In the genomic region with DNA sequence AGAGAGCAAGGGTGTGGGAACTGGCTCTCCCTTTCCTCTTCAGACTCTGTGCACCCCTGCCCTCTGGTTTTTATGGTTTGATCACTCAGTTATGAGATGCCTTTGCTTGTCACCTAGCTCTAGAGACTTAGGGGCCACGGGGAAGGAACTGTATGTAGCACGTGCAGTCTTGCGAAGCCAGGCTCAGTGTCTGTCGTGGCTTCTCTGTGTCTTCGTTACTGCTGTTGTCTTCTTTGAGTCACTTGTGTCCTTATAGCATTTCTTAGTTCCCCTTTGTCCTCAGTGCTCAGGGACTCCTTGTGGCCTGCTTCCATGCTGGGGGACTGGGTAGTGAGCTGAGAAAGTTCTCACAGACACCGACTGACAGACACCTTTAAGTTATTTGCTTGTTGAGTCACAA, we compare ENCODE assay signal across 17 mouse cellular contexts.
DNase-seq lines count a peak whose midpoint lies in the region; ATAC-seq and TF ChIP-seq lines count a peak whose summit lies in the region.
"Had no signal": no experiment of that assay in that cellular context is flagged by ENCODE, and none has a peak within 500 bp of the region (broad histone marks: within the 10 kb centered on the region; RNA-seq: fewer than 3 reads in every experiment).

No protein-coding gene starts in this region.

- H3K9me3 ChIP-seq in hindbrain, embryonic 10.5 days, result no peaks in the 10 kb centered on the region
- H3K9me3 ChIP-seq in hindbrain, embryonic 14.5 days (ENCODE audit: control insufficient read depth, low read length), result no peaks in the 10 kb centered on the region
- no peaks in the 10 kb centered on the region for H3K9me3 ChIP-seq in CH12.LX (replicated peaks; ENCODE audit: low read length)
- no peaks in the 10 kb centered on the region for H3K9me3 ChIP-seq in intestine, embryonic 15.5 days
- H3K9me3 ChIP-seq: midbrain, embryonic 12.5 days had no signal

- TF ChIP-seq RAD21 in CH12.LX (IDR thresholded peaks at IDR 0.05; ENCODE audit: low read depth, low read length), result no peak

- H3K79me2 ChIP-seq in CH12.LX (replicated peaks; ENCODE audit: control insufficient read depth, extremely low read depth, insufficient read depth, poor library complexity, severe bottlenecking), result no peaks in the 10 kb centered on the region; the same call in 1 of the 2 replicates

- TF ChIP-seq CTCF in CH12.LX (conservative IDR thresholded peaks at IDR 0.05 in 1 of 2, IDR thresholded peaks at IDR 0.05 in 1 of 2; ENCODE audit: low read depth in 2 of 2, low read length in 2 of 2), result no peak

- no peak overlapping the region for H3K9ac ChIP-seq in hindbrain, embryonic 14.5 days
- H3K9ac ChIP-seq in CH12.LX (ENCODE audit: insufficient read depth, low read depth), result no peak overlapping the region
- no peak overlapping the region for H3K9ac ChIP-seq in intestine, embryonic 15.5 days
- H3K9ac ChIP-seq: liver, embryonic 14.5 days; midbrain, embryonic 12.5 days had no signal

- 0 out of 2 replicates have a peak, but pooled peaks have one; percentile 27 for TF ChIP-seq EP300 in CH12.LX (IDR thresholded peaks at IDR 0.05; ENCODE audit: low read length)

- no peak overlapping the region for H3K4me2 ChIP-seq in hindbrain, embryonic 14.5 days (replicated peaks)
- no peak overlapping the region; the same call in 1 of the 2 replicates for H3K4me2 ChIP-seq in CH12.LX (ENCODE audit: insufficient read depth, low read depth, poor library complexity, severe bottlenecking)
- no peak overlapping the region for H3K4me2 ChIP-seq in intestine, embryonic 15.5 days (replicated peaks)
- H3K4me2 ChIP-seq: heart, embryonic 11.5 days; midbrain, embryonic 12.5 days had no signal

- H3K27ac ChIP-seq in hindbrain, embryonic 10.5 days, result 0 out of 2 replicates have a peak overlapping the region, but pooled peaks have one; percentile 16
- no peak overlapping the region for H3K27ac ChIP-seq in hindbrain, embryonic 14.5 days
- H3K27ac ChIP-seq in CH12.LX (ENCODE audit: insufficient read depth, low read depth), result no peak overlapping the region
- H3K27ac ChIP-seq in intestine, embryonic 15.5 days, result peak overlapping the region; percentile 57; the same call in 1 of the 2 replicates
- H3K27ac ChIP-seq: liver, embryonic 14.5 days; midbrain, embryonic 12.5 days had no signal

- TF ChIP-seq POLR2A in CH12.LX (IDR thresholded peaks at IDR 0.05; ENCODE audit: low read depth, low read length), result no peak

- H3K4me3 ChIP-seq in hindbrain, embryonic 10.5 days, result no peak overlapping the region
- no peak overlapping the region for H3K4me3 ChIP-seq in hindbrain, embryonic 14.5 days (replicated peaks; ENCODE audit: low read length)
- H3K4me3 ChIP-seq in CH12.LX (replicated peaks in 1 of 3; ENCODE audit: low read depth in 2 of 3, low read length in 2 of 3, poor library complexity in 1 of 3), result no peak overlapping the region
- no peak overlapping the region for H3K4me3 ChIP-seq in intestine, embryonic 15.5 days (replicated peaks)
- H3K4me3 ChIP-seq: midbrain, embryonic 12.5 days had no signal

- peaks cover 46% of the 10 kb centered on the region for H3K4me1 ChIP-seq in hindbrain, embryonic 10.5 days (replicated peaks)
- peaks cover 15% of the 10 kb centered on the region; the same call in 1 of the 2 replicates for H3K4me1 ChIP-seq in hindbrain, embryonic 14.5 days (replicated peaks; ENCODE audit: control insufficient read depth, insufficient read depth, low read length)
- peaks cover 12 to 44% of the 10 kb centered on the region in 2 experiments for H3K4me1 ChIP-seq in CH12.LX (ENCODE audit: control insufficient read depth in 1 of 2, insufficient read depth in 2 of 2)
- H3K4me1 ChIP-seq in intestine, embryonic 15.5 days (replicated peaks), result peaks cover 44% of the 10 kb centered on the region

- no peaks in the 10 kb centered on the region for H3K36me3 ChIP-seq in hindbrain, embryonic 10.5 days
- no peaks in the 10 kb centered on the region for H3K36me3 ChIP-seq in hindbrain, embryonic 14.5 days (replicated peaks; ENCODE audit: control insufficient read depth, insufficient read depth)
- peaks cover 3 to 19% of the 10 kb centered on the region in 2 experiments for H3K36me3 ChIP-seq in CH12.LX (replicated peaks in 1 of 2; ENCODE audit: control insufficient read depth in 1 of 2, insufficient read depth in 1 of 2, low read length in 1 of 2)
- H3K36me3 ChIP-seq in intestine, embryonic 15.5 days, result no peaks in the 10 kb centered on the region
- H3K36me3 ChIP-seq: midbrain, embryonic 12.5 days had no signal

- in situ Hi-C loops in CH12.LX (cut with MboI; ENCODE audit: low pct_ligation_motif_present, low pct_unique_long_range_greater_than_20kb, low sequenced_read_pairs), result no loop called here

- no peaks in the 10 kb centered on the region for H3K27me3 ChIP-seq in hindbrain, embryonic 10.5 days (ENCODE audit: insufficient read depth, poor library complexity, severe bottlenecking)
- no peaks in the 10 kb centered on the region for H3K27me3 ChIP-seq in hindbrain, embryonic 14.5 days (ENCODE audit: control insufficient read depth, insufficient read depth, low read length)
- no peaks in the 10 kb centered on the region for H3K27me3 ChIP-seq in CH12.LX (replicated peaks)
- H3K27me3 ChIP-seq in intestine, embryonic 15.5 days (replicated peaks), result no peaks in the 10 kb centered on the region
- H3K27me3 ChIP-seq: midbrain, embryonic 12.5 days had no signal

- no peak for DNase-seq in hindbrain, embryonic 10.5 days (ENCODE audit: low spot score)
- DNase-seq in hindbrain, embryonic 14.5 days (ENCODE audit: low spot score), result no peak
- peak; percentile 82 for DNase-seq in CH12.LX (ENCODE audit: extremely low read depth)
- DNase-seq in c-Kit-positive CD71-positive TER-119-positive erythroid progenitor cells, embryonic 14.5 days (ENCODE audit: low spot score), result no peak
- DNase-seq in cerebellum, postnatal 25 days, result no peak
- DNase-seq in cerebellum, postnatal 4 days (ENCODE audit: low spot score in 2 of 2), result no peak
- DNase-seq: adrenal gland, postnatal 14 days; gastrocnemius, postnatal 25 days; heart, postnatal 36 days; kidney, postnatal 14 days; lung, postnatal 10 days; thymus, postnatal 4 days had no signal

- dilution Hi-C loops in CH12.LX (cut with MboI; ENCODE audit: extremely low pct_ligation_motif_present, extremely low pct_unique_long_range_greater_than_20kb, low sequenced_read_pairs), result no loop called here

- 61% methylated on average over 6 of the region's 6 CpGs for WGBS in hindbrain, embryonic 10.5 days
- WGBS in hindbrain, embryonic 14.5 days, result 52% methylated on average over 6 of the region's 6 CpGs
- WGBS in intestine, embryonic 15.5 days, result 56% methylated on average over 6 of the region's 6 CpGs

- no peak for ATAC-seq in hindbrain, embryonic 14.5 days (ENCODE audit: low FRiP score)
- peak; percentile 78 for ATAC-seq in intestine, embryonic 15.5 days
- peak; percentile 71 for ATAC-seq in neutrophil, adult 5-6 weeks (ENCODE audit: extremely low read depth, insufficient number of reproducible peaks, low FRiP score, poor library complexity, severe bottlenecking)

TF ChIP-seq in CH12.LX, 34 proteins besides CTCF, POLR2A, EP300 and RAD21:
- TF ChIP-seq TBP (conservative IDR thresholded peaks at IDR 0.05; ENCODE audit: low read depth, low read length), result 0 out of 2 replicates have a peak, but pooled peaks have one; percentile 39
- TF ChIP-seq IRF4 (IDR thresholded peaks at IDR 0.05; ENCODE audit: low read depth, low read length), result peak; percentile 68
- no peak for TF ChIP-seq PAX5 (IDR thresholded peaks at IDR 0.05; ENCODE audit: low read length)
- TF ChIP-seq MAX (IDR thresholded peaks at IDR 0.05; ENCODE audit: low read length), result peak; percentile 63
- TF ChIP-seq GABPA (IDR thresholded peaks at IDR 0.05; ENCODE audit: insufficient replicate concordance, low read depth, low read length), result no peak
- TF ChIP-seq JUN (IDR thresholded peaks at IDR 0.05; ENCODE audit: insufficient read depth, low read depth, low read length), result 0 out of 2 replicates have a peak, but pooled peaks have one; percentile 2
- 0 out of 2 replicates have a peak, but pooled peaks have one; percentile 25 for TF ChIP-seq MXI1 (IDR thresholded peaks at IDR 0.05; ENCODE audit: low read depth, low read length)
- TF ChIP-seq BHLHE40 (IDR thresholded peaks at IDR 0.05; ENCODE audit: low read depth, low read length), result peak; percentile 95

Comparison
In these comparisons a context has a peak if more than half of its experiments do, and no peak if none do; other contexts are left out.
1. H3K27ac ChIP-seq: peak in hindbrain, embryonic 10.5 days (single experiment) and intestine, embryonic 15.5 days (single experiment); none in hindbrain, embryonic 14.5 days (single experiment) and CH12.LX (single experiment).